Mouse (Mus musculus): ENCODE results near the gene Trim45. TPM values are rescaled to one million over a fixed set of nuclear protein-coding genes. Genes with fewer than 3 reads are reported as not detected.
A peak's percentile ranks its signal among the peaks of the same experiment; 100 is the strongest.

The Trim45 gene
- polyA plus RNA-seq, 1 experiment from 2014 or later: 5.7 TPM

GRCm38 (mm10) chr3:100938211-100938610 is 16.2 kb downstream of the Trim45 start:
- Histone ChIP-seq H3K4me3 (no peak overlapping the region), H3K9me3 (no peaks in the 10 kb centered on the region), H3K27me3 (replicated peaks; ENCODE audit: low read depth, poor library complexity, severe bottlenecking) (no peaks in the 10 kb centered on the region), H3K36me3 (replicated peaks) (peaks cover 92% of the 10 kb centered on the region), H3K4me1 (no peaks in the 10 kb centered on the region), H3K27ac (replicated peaks) (no peak overlapping the region)
- DNase-seq (ENCODE audit: low spot score): no peak
- WGBS: 92% methylated on average over 4 of the region's 4 CpGs

- no peak for DNase-seq (ENCODE audit: low spot score)
- H3K36me3 ChIP-seq (replicated peaks): peaks cover 97% of the 10 kb centered on the region
- H3K9me3 ChIP-seq: no peaks in the 10 kb centered on the region
- no peak overlapping the region for H3K4me3 ChIP-seq
- H3K27me3 ChIP-seq (replicated peaks; ENCODE audit: low read depth, poor library complexity, severe bottlenecking): no peaks in the 10 kb centered on the region
- H3K27ac ChIP-seq (replicated peaks): no peak overlapping the region
- H3K4me1 ChIP-seq: no peaks in the 10 kb centered on the region
- WGBS: 98% methylated on average over 4 of the region's 4 CpGs
Observed at GRCm38 (mm10) chr3:100940496-100941037, 18.6 kb downstream of the Trim45 start.

- Histone ChIP-seq H3K36me3 (replicated peaks) (peaks cover 100% of the 10 kb centered on the region), H3K27ac (replicated peaks) (no peak overlapping the region), H3K27me3 (replicated peaks; ENCODE audit: low read depth, poor library complexity, severe bottlenecking) (no peaks in the 10 kb centered on the region), H3K4me1 (no peaks in the 10 kb centered on the region), H3K4me3 (no peak overlapping the region), H3K9me3 (no peaks in the 10 kb centered on the region)
- WGBS: 94% methylated on average over 8 of the region's 8 CpGs
- DNase-seq (ENCODE audit: low spot score): no peak
Observed at GRCm38 (mm10) chr3:100947286-100947685, 25.3 kb downstream of the Trim45 start.

GRCm38 (mm10) chr3:100951531-100951930 is 29.5 kb downstream of the Trim45 start:
- DNase-seq (ENCODE audit: low spot score): no peak
- Histone ChIP-seq H3K4me1 (no peaks in the 10 kb centered on the region), H3K36me3 (replicated peaks) (peaks cover 100% of the 10 kb centered on the region), H3K27ac (replicated peaks) (no peak overlapping the region), H3K4me3 (no peak overlapping the region), H3K9me3 (no peaks in the 10 kb centered on the region), H3K27me3 (replicated peaks; ENCODE audit: low read depth, poor library complexity, severe bottlenecking) (no peaks in the 10 kb centered on the region)
- WGBS: 92% methylated on average over 4 of the region's 4 CpGs

GRCm38 (mm10) chr3:100954616-100955015 is 32.6 kb downstream of the Trim45 start:
- DNase-seq (ENCODE audit: low spot score): no peak
- no peaks in the 10 kb centered on the region for H3K9me3 ChIP-seq
- H3K36me3 ChIP-seq (replicated peaks): peaks cover 100% of the 10 kb centered on the region
- no peak overlapping the region for H3K27ac ChIP-seq (replicated peaks)
- no peaks in the 10 kb centered on the region for H3K4me1 ChIP-seq
- H3K27me3 ChIP-seq (replicated peaks; ENCODE audit: low read depth, poor library complexity, severe bottlenecking): no peaks in the 10 kb centered on the region
- no peak overlapping the region for H3K4me3 ChIP-seq

- 85% methylated on average over 5 of the region's 5 CpGs for WGBS
- DNase-seq (ENCODE audit: low spot score): no peak
- Histone ChIP-seq H3K4me3 (no peak overlapping the region), H3K27ac (replicated peaks) (no peak overlapping the region), H3K9me3 (no peaks in the 10 kb centered on the region), H3K36me3 (replicated peaks) (peaks cover 98% of the 10 kb centered on the region), H3K27me3 (replicated peaks; ENCODE audit: low read depth, poor library complexity, severe bottlenecking) (no peaks in the 10 kb centered on the region), H3K4me1 (no peaks in the 10 kb centered on the region)
Observed at GRCm38 (mm10) chr3:100961007-100961406, 39.0 kb downstream of the Trim45 start.

GRCm38 (mm10) chr3:100961501-100961900 is 39.5 kb downstream of the Trim45 start:
- H3K4me3 ChIP-seq: no peak overlapping the region
- 89% methylated on average over 7 of the region's 7 CpGs for WGBS
- H3K27me3 ChIP-seq (replicated peaks; ENCODE audit: low read depth, poor library complexity, severe bottlenecking): no peaks in the 10 kb centered on the region
- H3K36me3 ChIP-seq (replicated peaks): peaks cover 93% of the 10 kb centered on the region
- no peak for DNase-seq (ENCODE audit: low spot score)
- H3K4me1 ChIP-seq: no peaks in the 10 kb centered on the region
- H3K27ac ChIP-seq (replicated peaks): no peak overlapping the region
- no peaks in the 10 kb centered on the region for H3K9me3 ChIP-seq

- Histone ChIP-seq H3K27ac (replicated peaks) (no peak overlapping the region), H3K9me3 (no peaks in the 10 kb centered on the region), H3K36me3 (replicated peaks) (peaks cover 74% of the 10 kb centered on the region), H3K27me3 (replicated peaks; ENCODE audit: low read depth, poor library complexity, severe bottlenecking) (no peaks in the 10 kb centered on the region), H3K4me3 (no peak overlapping the region), H3K4me1 (peaks cover 5% of the 10 kb centered on the region)
- peak; percentile 38 for DNase-seq (ENCODE audit: low spot score)
- WGBS: 85% methylated on average over 14 of the region's 14 CpGs
Observed at GRCm38 (mm10) chr3:100963849-100964542, 42.0 kb downstream of the Trim45 start.

- DNase-seq (ENCODE audit: low spot score): peak; percentile 96
- Histone ChIP-seq H3K27ac (replicated peaks) (peak within 1 kb of the TSS; percentile 88), H3K27me3 (replicated peaks; ENCODE audit: low read depth, poor library complexity, severe bottlenecking) (no peaks in the 10 kb centered on the region), H3K36me3 (replicated peaks) (peaks cover 22% of the 10 kb centered on the region), H3K9me3 (no peaks in the 10 kb centered on the region), H3K4me1 (peaks cover 13% of the 10 kb centered on the region), H3K4me3 (peak within 1 kb of the TSS; percentile 80)
- under 1% methylated on average over 40 of the region's 40 CpGs for WGBS
Observed at GRCm38 (mm10) chr3:100969176-100969917, 47.3 kb downstream of the Trim45 start, which contains the start of gene Ttf2. Gene Ttf2, minus strand, starts transcription at chr3:100969663.

GRCm38 (mm10) chr3:100973906-100974305 is 51.9 kb downstream of the Trim45 start:
- WGBS: 9% methylated on average over 1 of the region's 1 CpGs
- DNase-seq (ENCODE audit: low spot score): no peak

GRCm38 (mm10) chr3:100979290-100979689 is 57.3 kb downstream of the Trim45 start:
- no peak overlapping the region for H3K4me3 ChIP-seq
- 79% methylated on average over 8 of the region's 8 CpGs for whole genome bisulfite sequencing
- DNase-seq (ENCODE audit: low spot score): no peak
- no peaks in the 10 kb centered on the region for H3K36me3 ChIP-seq (replicated peaks)
- peaks cover 7% of the 10 kb centered on the region; the same call in 1 of the 2 replicates for H3K27me3 ChIP-seq (replicated peaks; ENCODE audit: low read depth, poor library complexity, severe bottlenecking)
- no peak overlapping the region for H3K27ac ChIP-seq (replicated peaks)
- H3K4me1 ChIP-seq: 0 out of 2 replicates have a peak, but pooled peaks cover 11% of the 10 kb centered on the region
- no peaks in the 10 kb centered on the region for H3K9me3 ChIP-seq

More at GRCm38 (mm10) chr3:100973906-100974305, 51.9 kb downstream of the Trim45 start:
- Histone ChIP-seq H3K27me3 (replicated peaks; ENCODE audit: low read depth, poor library complexity, severe bottlenecking) (no peaks in the 10 kb centered on the region), H3K9me3 (no peaks in the 10 kb centered on the region), H3K4me3 (no peak overlapping the region), H3K36me3 (replicated peaks) (no peaks in the 10 kb centered on the region), H3K4me1 (peaks cover 9% of the 10 kb centered on the region), H3K27ac (replicated peaks) (no peak overlapping the region)
